Mouse (Mus musculus) hindbrain, embryonic 16.5 days (tissue): ENCODE results near the gene Dnaaf5. TPM values are rescaled to one million over a fixed set of nuclear protein-coding genes. Genes with fewer than 3 reads are reported as not detected.
A peak's percentile ranks its signal among the peaks of the same experiment; 100 is the strongest.

Experiments
- ATAC-seq: fragments of 200-750 bp; cut with Nextera tagmentation; 2 replicates; pipeline ENCODE4 v1.8.0; 2017; ENCODE audit warnings: moderate TSS enrichment, moderate library complexity
- H3K27ac ChIP-seq: fragments of 300-500 bp; sonication (generic); 2 replicates; pipeline ENCODE4 v1.5.1; 2014; ENCODE audit warnings: low read depth, mild to moderate bottlenecking, control low read depth, low read length, moderate library complexity
- H3K27me3 ChIP-seq: fragments of 300-500 bp; sonication (generic); replicated peaks from 2 replicates; pipeline ENCODE4 v1.6.1; 2014; ENCODE audit warnings: low read length; ENCODE audit not compliant: control insufficient read depth, insufficient read depth
- H3K36me3 ChIP-seq: fragments of 300-500 bp; sonication (generic); 2 replicates; pipeline ENCODE4 v1.6.1; 2014; ENCODE audit warnings: mild to moderate bottlenecking, low read length, moderate library complexity, mixed read lengths; ENCODE audit not compliant: control insufficient read depth, insufficient read depth
- H3K4me1 ChIP-seq: fragments of 300-500 bp; sonication (generic); 2 replicates; pipeline ENCODE4 v1.6.1; 2014; ENCODE audit warnings: low read depth, low read length; ENCODE audit not compliant: control insufficient read depth, insufficient read depth
- H3K4me2 ChIP-seq: fragments of 300-500 bp; sonication (generic); 2 replicates; pipeline ENCODE4 v1.6.1; 2014; ENCODE audit warnings: mild to moderate bottlenecking, low read length, control low read depth, moderate library complexity
- H3K4me3 ChIP-seq: fragments of 300-500 bp; sonication (generic); 2 replicates; pipeline ENCODE4 v1.5.1; 2014; ENCODE audit warnings: mild to moderate bottlenecking, low read length, control low read depth, moderate library complexity
- H3K9ac ChIP-seq: fragments of 300-500 bp; sonication (generic); 2 replicates; pipeline ENCODE4 v1.6.1; 2014; ENCODE audit warnings: low read depth, mild to moderate bottlenecking, control low read depth, low read length, moderate library complexity
- H3K9me3 ChIP-seq: fragments of 300-500 bp; sonication (generic); 2 replicates; pipeline ENCODE4 v1.6.1; 2014; ENCODE audit warnings: mild to moderate bottlenecking, low read length, moderate library complexity; ENCODE audit not compliant: control insufficient read depth
- WGBS: fragments of 180-500 bp; shearing (Covaris S2); extraction: QIAGEN DNeasy Blood & Tissue Kit; methylation state at CpG from one replicate; pipeline ENCODE4 v1.1.7; 2014; 5-methylcytosine and 5-hydroxymethylcytosine counted together
- polyA plus RNA-seq: library from polyadenylated mRNA; unstranded; fragments of >200 nt; fragmentation: Nextera tagmentation; extraction: Ambion mirVana; gene quantifications from 2 replicates; pipeline ENCODE4 v1.2.1, GENCODE M21; 2015

Dnaaf5 gene
- polyA plus RNA-seq, 1 experiment from 2014 or later, result 2.6 TPM

- peaks cover 48% of the 10 kb centered on the region for H3K36me3 ChIP-seq
- WGBS, result 94% methylated on average over 4 of the region's 4 CpGs
These were observed 77.2 kb downstream of the Dnaaf5 start for GRCm38 (mm10) chr5:139227236-139227635.

GRCm38 (mm10) chr5:139227645-139228044, 77.6 kb downstream of the Dnaaf5 start:
- Histone ChIP-seq H3K27ac (no peak overlapping the region), H3K27me3 (no peaks in the 10 kb centered on the region), H3K9ac (no peak overlapping the region), H3K4me2 (no peak overlapping the region), H3K4me1 (no peaks in the 10 kb centered on the region), H3K9me3 (no peaks in the 10 kb centered on the region), H3K4me3 (no peak overlapping the region), H3K36me3 (peaks cover 48% of the 10 kb centered on the region)
- WGBS, result 100% methylated on average over 2 of the region's 2 CpGs
- 0 out of 2 replicates have a peak, but pooled peaks have one; percentile 27 for ATAC-seq

More at GRCm38 (mm10) chr5:139227236-139227635, 77.2 kb downstream of the Dnaaf5 start:
- Histone ChIP-seq H3K4me1 (no peaks in the 10 kb centered on the region), H3K4me3 (no peak overlapping the region), H3K27ac (no peak overlapping the region), H3K4me2 (no peak overlapping the region), H3K9me3 (no peaks in the 10 kb centered on the region), H3K9ac (no peak overlapping the region), H3K27me3 (no peaks in the 10 kb centered on the region)
- ATAC-seq, result no peak

GRCm38 (mm10) chr5:139228318-139228717, 78.3 kb downstream of the Dnaaf5 start:
- Histone ChIP-seq H3K9ac (no peak overlapping the region), H3K4me1 (no peaks in the 10 kb centered on the region), H3K27me3 (no peaks in the 10 kb centered on the region), H3K27ac (no peak overlapping the region), H3K4me3 (no peak overlapping the region), H3K36me3 (peaks cover 52% of the 10 kb centered on the region), H3K4me2 (no peak overlapping the region), H3K9me3 (no peaks in the 10 kb centered on the region)
- 93% methylated on average over 3 of the region's 3 CpGs for WGBS
- no peak for ATAC-seq

- H3K36me3 ChIP-seq, result peaks cover 56% of the 10 kb centered on the region
- no peak overlapping the region for H3K4me3 ChIP-seq
- no peaks in the 10 kb centered on the region for H3K27me3 ChIP-seq
- no peak overlapping the region for H3K9ac ChIP-seq
- 99% methylated on average over 3 of the region's 3 CpGs for WGBS
- no peaks in the 10 kb centered on the region for H3K9me3 ChIP-seq
- H3K4me2 ChIP-seq, result no peak overlapping the region
- no peaks in the 10 kb centered on the region for H3K4me1 ChIP-seq
- no peak for ATAC-seq
- H3K27ac ChIP-seq, result no peak overlapping the region
These were observed 79.7 kb downstream of the Dnaaf5 start for GRCm38 (mm10) chr5:139229716-139230115.

- no peaks in the 10 kb centered on the region for H3K4me1 ChIP-seq
- H3K9ac ChIP-seq, result no peak overlapping the region
- ATAC-seq, result no peak
- no peak overlapping the region for H3K4me3 ChIP-seq
- peaks cover 59% of the 10 kb centered on the region for H3K36me3 ChIP-seq
- H3K9me3 ChIP-seq, result no peaks in the 10 kb centered on the region
- H3K4me2 ChIP-seq, result no peak overlapping the region
- no peak overlapping the region for H3K27ac ChIP-seq
- H3K27me3 ChIP-seq, result no peaks in the 10 kb centered on the region
- WGBS, result 79% methylated on average over 3 of the region's 3 CpGs
These were observed 82.1 kb downstream of the Dnaaf5 start for GRCm38 (mm10) chr5:139232083-139232482.

- no peaks in the 10 kb centered on the region for H3K9me3 ChIP-seq
- H3K27me3 ChIP-seq, result no peaks in the 10 kb centered on the region
- H3K4me1 ChIP-seq, result no peaks in the 10 kb centered on the region
- H3K27ac ChIP-seq, result no peak overlapping the region
- ATAC-seq, result no peak
- no peak overlapping the region for H3K4me2 ChIP-seq
- 93% methylated on average over 4 of the region's 4 CpGs for WGBS
- H3K4me3 ChIP-seq, result no peak overlapping the region
- no peak overlapping the region for H3K9ac ChIP-seq
- peaks cover 61% of the 10 kb centered on the region for H3K36me3 ChIP-seq
These were observed 84.4 kb downstream of the Dnaaf5 start for GRCm38 (mm10) chr5:139234423-139234822.

Other genes starting within 250 kb of the Dnaaf5 start
- gene Pdgfa, start 152.9 kb upstream of the Dnaaf5 start, polyA plus RNA-seq, result 26.2 and 33.4 TPM in 2 replicates
- gene Prkar1b, start 222 bp upstream of the Dnaaf5 start, polyA plus RNA-seq, result 332 and 333 TPM in 2 replicates
- gene Sun1, start 50.4 kb downstream of the Dnaaf5 start, polyA plus RNA-seq, result 40.9 and 44.7 TPM in 2 replicates
- 124 and 125 TPM in 2 replicates for gene Get4, start 102.1 kb downstream of the Dnaaf5 start, polyA plus RNA-seq
- 57.5 and 66.5 TPM in 2 replicates for gene Adap1, start 175.4 kb downstream of the Dnaaf5 start, polyA plus RNA-seq
- gene Cox19, start 201.2 kb downstream of the Dnaaf5 start, polyA plus RNA-seq, result 95.1 and 98.6 TPM in 2 replicates
- gene Cyp2w1, start 202.4 kb downstream of the Dnaaf5 start, polyA plus RNA-seq, result not detected in 2 replicates
- 3.1 and 4.0 TPM in 2 replicates for gene Gpr146, start 227.5 kb downstream of the Dnaaf5 start, polyA plus RNA-seq